Mouse (Mus musculus) intestine, embryonic 16.5 days (tissue): ENCODE measurements around the gene Rap1gap2. TPM values are rescaled to one million over a fixed set of nuclear protein-coding genes. Genes with fewer than 3 reads are reported as not detected.

Source experiments
- ATAC-seq: fragments of 200-750 bp; cut with Nextera tagmentation; 2 replicates; pipeline ENCODE4 v1.8.0; 2017; ENCODE audit warnings: moderate TSS enrichment, moderate library complexity
- H3K27ac ChIP-seq: fragments of 300-500 bp; sonication (generic); 2 replicates; pipeline ENCODE4 v1.5.1; 2014; ENCODE audit warnings: mild to moderate bottlenecking, low read length
- H3K27me3 ChIP-seq: fragments of 300-500 bp; sonication (generic); replicated peaks from 2 replicates; pipeline ENCODE4 v1.6.1; 2014; ENCODE audit warnings: low read length, control low read depth, mixed read lengths; ENCODE audit not compliant: control insufficient read depth, insufficient read depth
- H3K36me3 ChIP-seq: fragments of 300-500 bp; sonication (generic); 2 replicates; pipeline ENCODE4 v1.6.1; 2014; ENCODE audit warnings: low read length, control low read depth; ENCODE audit not compliant: control insufficient read depth, insufficient read depth
- H3K4me1 ChIP-seq: fragments of 300-500 bp; sonication (generic); 2 replicates; pipeline ENCODE4 v1.6.1; 2014; ENCODE audit warnings: low read length, control low read depth, mixed read lengths; ENCODE audit not compliant: control insufficient read depth, insufficient read depth
- H3K4me2 ChIP-seq: fragments of 300-500 bp; sonication (generic); 2 replicates; pipeline ENCODE4 v1.6.1; 2014; ENCODE audit warnings: low read depth, low read length, control low read depth
- H3K4me3 ChIP-seq: fragments of 300-500 bp; sonication (generic); 2 replicates; pipeline ENCODE4 v1.5.1; 2014; ENCODE audit warnings: mild to moderate bottlenecking, low read length
- H3K9ac ChIP-seq: fragments of 300-500 bp; sonication (generic); 2 replicates; pipeline ENCODE4 v1.6.1; 2014; ENCODE audit warnings: low read depth, low read length
- H3K9me3 ChIP-seq: fragments of 300-500 bp; sonication (generic); 2 replicates; pipeline ENCODE4 v1.6.1; 2016; ENCODE audit warnings: low read length, control low read depth; ENCODE audit not compliant: control insufficient read depth
- WGBS: fragments of 180-500 bp; shearing (Covaris S2); extraction: QIAGEN DNeasy Blood & Tissue Kit; methylation state at CpG from one replicate; pipeline ENCODE4 v1.1.7; 2014; 5-methylcytosine and 5-hydroxymethylcytosine counted together
- polyA plus RNA-seq: library from polyadenylated mRNA; unstranded; fragments of >200 nt; fragmentation: Nextera tagmentation; extraction: Ambion mirVana; gene quantifications from 2 replicates; pipeline ENCODE4 v1.2.1, GENCODE M21; 2015

Gene Rap1gap2
- polyA plus RNA-seq, 1 experiment from 2014 or later = 8.4 TPM

- H3K27me3 ChIP-seq = no peaks in the 10 kb centered on the region
- no peak overlapping the region for H3K9ac ChIP-seq
- WGBS = 87% methylated on average over 7 of the region's 7 CpGs
- no peak overlapping the region for H3K4me2 ChIP-seq
- no peak for ATAC-seq
- no peak overlapping the region for H3K27ac ChIP-seq
- H3K4me1 ChIP-seq = peaks cover 3% of the 10 kb centered on the region; the same call in 1 of the 2 replicates
- no peak overlapping the region for H3K4me3 ChIP-seq
- H3K36me3 ChIP-seq = no peaks in the 10 kb centered on the region
- no peaks in the 10 kb centered on the region for H3K9me3 ChIP-seq
Measured at GRCm38 (mm10) chr11:74534380-74534779, 76.3 kb downstream of the Rap1gap2 start.

GRCm38 (mm10) chr11:74533050-74533449 is 77.7 kb downstream of the Rap1gap2 start:
- no peak for ATAC-seq

GRCm38 (mm10) chr11:74532401-74532800 is 78.3 kb downstream of the Rap1gap2 start:
- 60% methylated on average over 4 of the region's 4 CpGs for WGBS
- ATAC-seq = no peak
- H3K9me3 ChIP-seq = no peaks in the 10 kb centered on the region
- no peak overlapping the region for H3K9ac ChIP-seq
- H3K4me2 ChIP-seq = no peak overlapping the region
- H3K27ac ChIP-seq = no peak overlapping the region
- no peaks in the 10 kb centered on the region for H3K27me3 ChIP-seq
- no peaks in the 10 kb centered on the region for H3K36me3 ChIP-seq
- H3K4me1 ChIP-seq = peaks cover 3% of the 10 kb centered on the region; the same call in 1 of the 2 replicates
- no peak overlapping the region for H3K4me3 ChIP-seq

More at GRCm38 (mm10) chr11:74533050-74533449, 77.7 kb downstream of the Rap1gap2 start:
- Histone ChIP-seq H3K36me3 (no peaks in the 10 kb centered on the region), H3K4me2 (no peak overlapping the region), H3K9ac (no peak overlapping the region), H3K27me3 (no peaks in the 10 kb centered on the region), H3K4me1 (peaks cover 3% of the 10 kb centered on the region; the same call in 1 of the 2 replicates), H3K27ac (no peak overlapping the region), H3K9me3 (no peaks in the 10 kb centered on the region), H3K4me3 (no peak overlapping the region)
- WGBS = 91% methylated on average over 2 of the region's 2 CpGs

GRCm38 (mm10) chr11:74531725-74532124 is 79.0 kb downstream of the Rap1gap2 start:
- Histone ChIP-seq H3K9ac (no peak overlapping the region), H3K9me3 (no peaks in the 10 kb centered on the region), H3K4me1 (peaks cover 5% of the 10 kb centered on the region), H3K27me3 (no peaks in the 10 kb centered on the region), H3K4me2 (no peak overlapping the region), H3K36me3 (no peaks in the 10 kb centered on the region), H3K4me3 (no peak overlapping the region), H3K27ac (no peak overlapping the region)
- no peak for ATAC-seq
- WGBS = 34% methylated on average over 3 of the region's 3 CpGs

GRCm38 (mm10) chr11:74529803-74530202 is 80.9 kb downstream of the Rap1gap2 start:
- H3K4me2 ChIP-seq = no peak overlapping the region
- 69% methylated on average over 4 of the region's 4 CpGs for WGBS
- no peak overlapping the region for H3K4me3 ChIP-seq
- ATAC-seq = no peak
- no peak overlapping the region for H3K27ac ChIP-seq
- H3K9me3 ChIP-seq = no peaks in the 10 kb centered on the region
- no peaks in the 10 kb centered on the region for H3K36me3 ChIP-seq
- no peak overlapping the region for H3K9ac ChIP-seq
- H3K27me3 ChIP-seq = no peaks in the 10 kb centered on the region
- H3K4me1 ChIP-seq = peaks cover 5% of the 10 kb centered on the region; the same call in 1 of the 2 replicates

- Histone ChIP-seq H3K4me3 (no peak overlapping the region), H3K4me1 (peaks cover 18% of the 10 kb centered on the region), H3K9ac (no peak overlapping the region), H3K27me3 (peaks cover 10% of the 10 kb centered on the region; the same call in 1 of the 2 replicates), H3K4me2 (no peak overlapping the region), H3K9me3 (no peaks in the 10 kb centered on the region), H3K36me3 (no peaks in the 10 kb centered on the region), H3K27ac (no peak overlapping the region)
- no peak for ATAC-seq
- 68% methylated on average over 7 of the region's 7 CpGs for WGBS
Measured at GRCm38 (mm10) chr11:74527555-74527954, 83.2 kb downstream of the Rap1gap2 start.

GRCm38 (mm10) chr11:74526180-74527158 is 84.2 kb downstream of the Rap1gap2 start:
- Histone ChIP-seq H3K9ac (peak overlapping the region; percentile 36), H3K27me3 (peaks cover 10% of the 10 kb centered on the region; the same call in 1 of the 2 replicates), H3K4me2 (peak overlapping the region; percentile 44), H3K27ac (no peak overlapping the region), H3K4me3 (0 out of 2 replicates have a peak overlapping the region, but pooled peaks have one; percentile 11), H3K9me3 (no peaks in the 10 kb centered on the region), H3K36me3 (no peaks in the 10 kb centered on the region), H3K4me1 (peaks cover 18% of the 10 kb centered on the region)
- WGBS = 22% methylated on average over 18 of the region's 18 CpGs
- no peak for ATAC-seq

- Histone ChIP-seq H3K4me2 (no peak overlapping the region), H3K4me1 (peaks cover 18% of the 10 kb centered on the region), H3K9me3 (no peaks in the 10 kb centered on the region), H3K36me3 (no peaks in the 10 kb centered on the region), H3K4me3 (no peak overlapping the region), H3K27me3 (peaks cover 10% of the 10 kb centered on the region; the same call in 1 of the 2 replicates), H3K9ac (no peak overlapping the region), H3K27ac (no peak overlapping the region)
- ATAC-seq = no peak
- WGBS = 48% methylated on average over 9 of the region's 9 CpGs
Measured at GRCm38 (mm10) chr11:74525605-74526004, 85.1 kb downstream of the Rap1gap2 start.

- no peaks in the 10 kb centered on the region for H3K36me3 ChIP-seq
- H3K9me3 ChIP-seq = no peaks in the 10 kb centered on the region
- no peak overlapping the region for H3K27ac ChIP-seq
- WGBS = 73% methylated on average over 7 of the region's 7 CpGs
- H3K4me3 ChIP-seq = no peak overlapping the region
- H3K27me3 ChIP-seq = peaks cover 10% of the 10 kb centered on the region; the same call in 1 of the 2 replicates
- H3K4me2 ChIP-seq = no peak overlapping the region
- H3K4me1 ChIP-seq = peaks cover 18% of the 10 kb centered on the region
- H3K9ac ChIP-seq = no peak overlapping the region
- no peak for ATAC-seq
Measured at GRCm38 (mm10) chr11:74525205-74525604, 85.5 kb downstream of the Rap1gap2 start.
